Mouse (Mus musculus) lung, postnatal 10 days (tissue): ENCODE measurements around the gene Ivd.
A peak's percentile ranks its signal among the peaks of the same experiment; 100 is the strongest.

Experiments
- DNase-seq: peaks from one replicate; pipeline ENCODE4 v3.0.0; 2021

Gene Ivd

DNA sequence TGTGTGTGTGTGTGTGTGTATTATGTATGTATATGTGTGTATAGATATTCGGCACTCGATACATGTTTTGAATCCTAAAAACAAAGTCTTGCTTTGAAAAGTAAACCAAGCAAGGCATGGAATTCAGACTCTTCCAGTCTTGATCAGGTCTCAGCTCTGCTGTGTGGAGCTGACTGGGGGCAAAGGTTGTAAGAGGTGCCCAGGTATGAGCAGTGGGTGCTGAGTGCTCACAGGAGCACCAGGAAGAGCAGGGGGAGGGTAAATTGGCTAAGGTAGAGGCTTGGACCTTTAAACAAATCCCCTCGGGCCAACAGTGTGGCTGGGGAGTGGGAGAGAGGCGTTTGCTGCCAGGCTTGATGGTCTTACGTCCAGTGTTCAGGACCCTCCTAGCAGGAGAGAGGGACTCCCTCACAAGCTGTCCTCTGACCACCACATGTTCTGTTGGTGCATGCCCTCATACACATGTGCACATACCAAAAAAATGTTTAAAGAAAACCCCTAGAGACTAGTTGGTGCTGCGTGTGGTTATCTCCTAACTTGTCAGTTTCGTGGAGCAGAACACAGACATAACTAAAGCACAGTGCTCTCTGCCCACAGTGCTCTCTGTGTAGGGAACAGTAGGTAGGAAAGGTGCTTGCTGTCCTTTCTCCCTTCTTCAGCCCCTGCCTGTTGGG lies 49.0 kb downstream of the Ivd start:
- DNase-seq, result no peak

DNA sequence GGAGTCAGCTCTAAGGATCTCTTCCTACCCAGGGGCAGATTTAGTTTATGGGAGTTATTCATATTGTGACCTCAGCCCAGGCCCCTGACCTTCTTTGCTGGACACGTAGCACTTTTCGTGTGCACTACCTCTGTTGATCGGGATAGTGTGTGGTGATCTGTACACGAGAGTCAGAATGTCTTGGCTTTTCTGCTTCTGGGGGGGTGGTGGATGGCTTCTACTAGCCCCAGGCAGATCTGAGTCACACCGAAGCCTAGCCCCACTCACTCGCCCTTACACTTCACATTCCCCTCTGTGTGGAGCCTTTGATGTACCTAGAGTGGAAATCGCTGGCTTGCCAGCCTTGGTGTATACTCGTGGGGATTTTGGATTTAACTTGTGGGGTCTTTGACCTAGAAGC lies 51.0 kb downstream of the Ivd start:
- no peak for DNase-seq

DNA sequence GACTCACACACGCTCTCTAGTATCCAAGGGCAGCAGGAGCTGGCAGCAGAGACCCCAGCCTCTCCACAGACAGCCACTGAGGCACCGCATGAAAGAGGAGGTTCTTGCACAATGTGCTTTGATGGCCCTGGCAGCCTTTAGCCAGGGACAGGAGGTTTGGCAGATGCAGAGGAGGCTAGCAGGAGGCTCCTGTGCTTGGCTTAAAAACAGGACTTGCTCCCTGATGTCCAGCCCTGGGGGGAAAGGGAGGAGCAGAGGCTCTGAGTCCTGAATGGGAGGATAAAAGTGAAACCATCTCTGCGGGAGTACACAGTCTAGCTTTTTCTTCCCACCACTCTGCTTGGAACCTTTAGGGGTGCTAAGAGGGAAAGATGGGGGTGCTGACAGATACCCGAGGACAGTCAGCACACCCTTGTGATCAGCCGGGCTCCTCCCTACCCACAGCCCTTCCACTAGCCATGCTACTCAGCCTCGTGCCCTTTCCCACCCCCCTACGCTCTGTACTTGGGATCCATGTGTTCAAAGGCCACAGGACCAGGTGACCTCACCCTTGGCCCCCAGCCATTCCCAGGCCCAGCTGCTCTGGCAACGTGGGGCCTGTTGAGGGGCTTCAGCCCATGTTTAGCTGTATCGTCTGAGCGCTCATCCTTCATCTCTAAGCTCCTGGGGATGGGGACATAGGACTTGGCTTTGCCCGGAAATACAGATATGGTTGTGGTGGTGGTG lies 52.0 kb downstream of the Ivd start:
- no peak for DNase-seq

DNA sequence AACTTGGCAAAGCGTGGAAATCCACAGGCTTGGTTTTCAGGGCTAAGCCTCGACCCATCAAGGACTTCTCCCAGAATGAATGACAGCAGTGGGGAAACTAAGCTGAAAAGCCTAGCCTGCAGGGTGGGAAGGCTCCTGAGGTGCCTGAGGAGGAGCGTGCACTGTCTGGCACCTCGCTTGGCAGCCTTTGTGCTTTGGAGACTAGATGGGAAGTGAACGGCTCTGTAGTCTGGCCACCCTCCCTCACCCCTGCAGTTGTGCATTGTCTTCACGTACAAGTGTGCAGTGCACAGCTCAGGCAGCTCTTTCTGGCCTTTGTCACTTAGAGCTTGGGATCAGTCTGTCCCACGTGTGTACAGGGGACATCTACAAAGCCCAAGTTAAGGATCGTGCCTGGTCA lies 52.9 kb downstream of the Ivd start:
- DNase-seq, result no peak

DNA sequence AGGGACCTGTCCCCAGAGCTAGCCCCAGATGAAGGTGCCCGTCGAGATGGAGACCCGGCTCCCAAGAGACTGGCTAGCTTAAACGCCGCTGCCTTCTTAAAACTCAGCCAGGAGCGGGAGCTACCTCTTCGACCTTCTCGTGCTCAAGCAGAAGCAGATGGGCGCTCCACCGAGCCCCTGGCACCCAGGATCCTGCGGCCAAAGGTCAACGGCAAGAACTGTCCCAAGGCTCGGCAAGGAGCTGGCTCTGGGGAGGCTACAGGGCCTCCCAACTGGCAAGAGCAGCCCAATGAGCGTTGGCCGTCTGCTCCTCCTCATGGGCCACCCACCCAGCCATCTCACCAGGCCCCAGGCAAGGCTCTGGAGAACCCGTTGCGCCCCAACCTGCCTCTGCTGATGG lies 54.7 kb downstream of the Ivd start:
- no peak for DNase-seq

DNA sequence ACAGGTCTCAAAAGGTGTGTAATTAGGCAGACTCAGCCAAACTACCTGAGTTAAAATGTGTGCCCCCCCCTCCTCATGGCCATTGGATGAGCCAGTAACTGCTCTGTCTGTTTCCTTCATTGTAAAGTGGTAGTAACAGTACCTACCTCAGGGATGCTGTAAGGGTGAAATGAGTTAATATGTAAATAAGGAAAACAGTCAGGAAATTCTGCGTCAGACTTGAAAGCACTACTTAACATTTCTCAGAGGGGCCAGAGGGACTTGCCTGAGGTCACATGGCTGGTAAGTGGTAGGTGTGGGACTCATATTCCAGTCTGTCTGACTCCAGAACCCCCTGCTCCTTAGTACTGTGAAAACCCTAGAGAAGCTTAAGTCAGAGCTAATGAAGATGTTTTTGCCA lies 56.8 kb downstream of the Ivd start:
- DNase-seq, result no peak

DNA sequence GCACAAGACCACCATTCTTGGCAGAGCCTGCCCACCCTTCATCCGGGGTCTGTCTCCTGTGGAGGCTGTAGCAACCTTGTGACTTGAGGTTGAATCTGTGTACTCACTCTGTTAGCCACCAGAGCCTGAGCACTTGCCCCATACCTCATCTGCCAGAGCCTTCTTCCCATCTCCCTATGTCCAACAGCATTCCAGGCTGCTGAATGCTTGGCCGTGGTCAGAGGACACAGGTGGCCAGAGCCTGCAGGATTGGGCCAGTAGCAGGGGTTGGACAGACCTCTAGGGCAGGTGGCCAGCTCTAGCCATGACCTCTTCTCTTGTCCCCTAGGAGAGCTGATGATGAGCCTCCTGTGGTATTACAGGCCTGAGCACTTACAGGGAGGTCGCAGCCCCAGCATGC lies 58.7 kb downstream of the Ivd start:
- no peak for DNase-seq

DNA sequence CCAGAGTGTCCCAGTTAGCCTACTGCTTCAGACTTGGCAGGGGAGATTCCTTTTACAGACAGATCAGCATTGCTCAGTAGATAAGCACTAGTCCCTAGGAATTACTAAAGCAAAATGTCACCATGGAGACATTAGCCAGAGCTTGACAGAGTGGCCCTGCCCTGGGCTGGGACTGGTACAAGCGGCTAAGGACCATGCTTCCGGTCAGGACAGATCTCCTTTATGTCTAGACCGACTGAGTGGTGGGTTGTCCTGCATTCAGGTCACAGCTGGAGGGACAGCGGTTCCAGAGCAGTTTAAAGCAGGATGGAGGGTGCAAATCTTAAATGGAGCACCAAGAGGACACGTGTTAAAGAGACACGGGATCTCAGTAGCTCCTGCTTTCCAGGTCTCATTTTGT lies 64.2 kb downstream of the Ivd start:
- no peak for DNase-seq

DNA sequence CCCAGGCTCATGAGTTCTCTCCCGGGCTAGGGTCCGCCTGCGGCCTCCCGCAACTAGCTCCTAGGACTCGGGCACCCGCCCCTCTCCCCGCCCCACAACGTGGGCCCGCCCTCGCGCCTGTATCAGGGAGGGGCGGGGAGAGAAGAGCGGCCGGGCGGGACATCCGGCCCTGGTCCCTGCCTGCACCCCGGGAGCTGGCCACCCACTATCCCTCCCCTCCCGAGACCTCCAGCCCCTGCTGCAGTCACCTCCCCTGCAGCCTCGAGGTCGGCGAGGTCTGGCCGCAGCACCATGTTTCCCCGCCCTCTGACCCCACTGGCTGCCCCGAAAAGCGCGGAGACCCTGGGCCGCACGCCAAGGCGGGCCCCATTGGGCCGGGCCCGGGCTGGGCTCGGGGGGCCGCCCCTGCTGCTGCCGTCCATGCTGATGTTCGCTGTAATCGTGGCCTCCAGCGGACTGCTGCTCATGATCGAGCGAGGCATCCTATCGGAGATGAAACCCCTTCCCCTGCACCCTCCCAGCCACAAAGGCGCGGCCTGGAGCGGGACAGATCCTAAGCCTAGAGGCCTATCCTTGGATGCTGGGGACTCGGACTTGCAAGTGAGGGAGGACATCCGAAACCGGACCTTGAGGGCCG lies 64.7 kb downstream of the Ivd start, which contains the start of gene Chst14:
Chst14 (plus strand) TSS at position 136 of the 637 bp plus-strand sequence.
- DNase-seq, result peak; percentile 90

DNA sequence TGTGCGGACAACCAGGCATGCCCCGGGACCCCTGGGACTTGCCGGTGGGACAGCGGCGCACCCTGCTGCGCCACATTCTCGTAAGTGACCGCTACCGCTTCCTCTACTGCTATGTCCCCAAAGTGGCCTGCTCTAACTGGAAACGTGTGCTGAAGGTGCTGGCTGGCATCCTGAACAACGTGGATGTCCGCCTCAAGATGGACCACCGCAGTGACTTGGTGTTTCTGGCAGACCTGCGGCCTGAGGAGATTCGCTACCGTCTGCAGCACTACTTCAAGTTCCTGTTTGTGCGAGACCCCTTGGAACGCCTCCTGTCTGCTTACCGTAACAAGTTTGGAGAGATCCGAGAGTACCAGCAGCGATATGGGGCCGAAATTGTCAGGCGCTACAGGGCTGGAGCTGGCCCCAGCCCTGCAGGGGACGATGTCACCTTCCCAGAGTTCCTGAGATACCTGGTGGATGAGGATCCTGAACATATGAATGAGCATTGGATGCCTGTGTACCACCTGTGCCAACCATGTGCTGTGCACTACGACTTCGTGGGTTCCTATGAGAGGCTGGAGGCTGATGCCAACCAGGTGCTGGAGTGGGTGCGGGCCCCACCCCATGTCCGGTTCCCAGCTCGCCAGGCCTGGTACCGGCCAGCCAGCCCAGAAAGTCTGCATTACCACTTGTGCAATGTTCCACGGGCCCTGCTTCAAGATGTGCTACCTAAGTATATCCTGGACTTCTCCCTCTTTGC lies 65.4 kb downstream of the Ivd start:
- DNase-seq, result no peak
